Mouse (Mus musculus): Measurements from ENCODE around the gene Kti12. TPM values are rescaled to one million over a fixed set of nuclear protein-coding genes. Genes with fewer than 3 reads are reported as not detected.

Kti12 gene
- polyA plus RNA-seq, 1 experiment from 2014 or later, result 53.2 TPM

DNA sequence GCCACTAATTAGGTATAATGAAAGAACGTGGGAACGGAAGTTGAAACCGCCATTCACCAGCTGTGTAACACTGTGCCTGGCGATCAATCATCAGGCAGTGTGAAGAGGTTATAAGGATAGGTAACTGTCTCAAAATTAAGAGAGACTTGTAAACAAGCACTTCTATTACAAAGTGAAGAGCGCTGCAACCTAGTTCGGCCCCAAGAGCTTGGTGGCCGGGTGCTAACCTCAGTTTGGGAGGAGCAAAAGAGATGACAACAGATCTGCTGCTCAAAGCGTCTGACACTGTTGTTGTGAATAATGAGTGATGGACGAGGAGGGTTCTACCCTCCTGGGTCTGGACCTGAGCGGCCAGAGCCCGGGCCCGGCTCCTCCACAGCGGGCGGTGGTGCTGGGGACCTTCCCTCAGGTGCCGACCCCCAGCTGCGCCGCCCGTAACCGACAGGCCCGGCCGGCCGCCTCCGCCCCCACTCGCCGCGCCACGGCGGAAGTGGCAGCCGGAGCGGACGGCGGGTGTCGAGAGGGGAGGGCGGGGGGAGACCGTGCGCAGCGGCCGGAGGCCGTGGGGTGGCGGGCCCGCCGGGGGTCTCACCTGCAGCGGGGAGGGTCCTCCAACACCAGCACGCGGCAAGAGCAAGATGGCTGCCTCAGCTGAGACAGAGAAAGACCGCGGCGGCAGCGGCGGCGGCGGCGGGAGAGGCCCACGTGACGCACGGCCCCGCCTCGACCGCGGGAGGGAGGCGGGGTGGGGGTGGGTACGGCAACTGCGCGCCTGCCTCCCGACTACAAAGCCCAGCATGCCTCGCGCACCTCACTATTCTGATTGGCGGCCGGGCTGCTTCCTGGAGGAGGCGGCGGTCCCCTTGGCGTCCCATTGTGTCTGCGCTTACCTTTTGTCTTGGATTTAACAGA is 14.4 kb upstream of the Kti12 start, which contains the start of gene Btf3l4:
Gene Btf3l4 (minus strand): TSS at position 699 of the 912 bp plus-strand sequence.
- peak within 1 kb of the TSS; percentile 97 for H3K9ac ChIP-seq (ENCODE audit: low read depth, low read length)
- peaks cover 23% of the 10 kb centered on the region for H3K4me1 ChIP-seq (ENCODE audit: control insufficient read depth, insufficient read depth, low read length)
- peaks cover 3% of the 10 kb centered on the region; the same call in 1 of the 2 replicates for H3K36me3 ChIP-seq (ENCODE audit: control insufficient read depth, insufficient read depth, low read length)
- peak within 1 kb of the TSS; percentile 91 for H3K4me3 ChIP-seq (ENCODE audit: low read length)
- no peaks in the 10 kb centered on the region for H3K27me3 ChIP-seq (replicated peaks; ENCODE audit: control insufficient read depth, insufficient read depth, low read length)
- WGBS, result under 1% methylated on average over 61 of the region's 73 CpGs
- H3K4me2 ChIP-seq (ENCODE audit: low read depth, low read length), result peak within 1 kb of the TSS; percentile 68
- peak; percentile 94 for ATAC-seq
- H3K27ac ChIP-seq (ENCODE audit: low read length), result peak within 1 kb of the TSS; percentile 99
- no peaks in the 10 kb centered on the region for H3K9me3 ChIP-seq (ENCODE audit: control insufficient read depth, low read length)

DNA sequence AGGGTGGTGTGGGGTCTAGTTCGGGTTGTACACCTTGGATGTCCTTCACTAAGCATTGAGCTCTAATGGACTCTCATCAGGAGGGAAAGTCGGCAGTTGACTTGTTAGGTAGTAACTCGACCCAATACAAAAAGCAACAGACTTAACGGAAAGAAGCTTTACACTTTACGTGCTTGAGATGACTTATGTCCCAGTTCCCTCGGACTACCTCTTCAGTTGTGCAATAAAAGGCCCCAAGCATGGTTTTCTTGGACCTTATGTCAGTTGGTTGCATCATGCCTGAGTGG is 13.8 kb upstream of the Kti12 start:
- Histone ChIP-seq H3K4me2 (ENCODE audit: low read depth, low read length) (peak overlapping the region; percentile 68), H3K4me1 (ENCODE audit: control insufficient read depth, insufficient read depth, low read length) (peaks cover 25% of the 10 kb centered on the region), H3K9me3 (ENCODE audit: control insufficient read depth, low read length) (no peaks in the 10 kb centered on the region), H3K27me3 (replicated peaks; ENCODE audit: control insufficient read depth, insufficient read depth, low read length) (no peaks in the 10 kb centered on the region), H3K9ac (ENCODE audit: low read depth, low read length) (peak overlapping the region; percentile 97), H3K36me3 (ENCODE audit: control insufficient read depth, insufficient read depth, low read length) (peaks cover 3% of the 10 kb centered on the region; the same call in 1 of the 2 replicates), H3K27ac (ENCODE audit: low read length) (peak overlapping the region; percentile 99), H3K4me3 (ENCODE audit: low read length) (peak overlapping the region; percentile 91)
- WGBS, result under 1% methylated on average over 6 of the region's 6 CpGs
- ATAC-seq, result no peak

DNA sequence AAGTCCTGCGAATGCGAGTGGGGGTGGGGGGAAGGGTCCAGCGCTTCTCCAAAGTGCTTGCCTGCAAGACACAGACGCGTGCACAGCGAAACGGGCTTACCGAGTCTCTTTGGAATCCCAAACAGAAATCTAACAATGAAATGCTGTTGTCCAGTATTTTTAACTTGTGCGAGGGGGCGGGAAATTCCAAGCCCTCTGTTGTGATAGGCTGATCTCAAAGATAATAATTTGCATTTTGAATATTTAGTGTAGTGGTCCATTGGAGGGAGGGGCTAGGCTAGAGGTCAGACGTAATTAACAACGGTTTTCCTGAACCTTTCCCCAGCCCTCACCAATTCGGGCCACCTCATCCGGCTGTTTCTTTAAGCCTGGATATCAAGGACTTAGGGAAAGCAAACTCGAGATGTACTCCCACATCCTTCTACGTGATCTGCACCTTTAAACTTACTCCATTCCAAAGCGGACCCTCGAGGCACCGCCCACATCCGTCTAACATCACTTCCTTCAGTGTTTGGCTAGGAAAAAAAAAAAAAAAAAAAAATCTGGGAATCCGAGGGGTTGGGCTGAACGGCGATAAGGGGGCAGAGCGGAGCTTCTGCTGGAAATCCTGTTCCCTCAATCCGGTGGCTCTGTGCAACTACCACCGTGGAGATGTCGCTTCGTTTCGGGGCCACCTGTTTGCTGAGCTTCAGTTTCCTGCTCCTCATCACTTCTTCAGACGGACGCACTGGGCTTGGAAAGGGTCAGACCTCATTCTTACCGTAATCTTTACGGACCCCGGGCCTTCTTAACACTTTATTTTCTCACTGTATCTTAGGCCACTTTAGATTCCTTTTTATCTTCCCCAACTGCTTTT is 13.2 kb upstream of the Kti12 start, which contains the start of gene Txndc12:
Gene Txndc12 (plus strand): TSS at position 487 of the 856 bp plus-strand sequence.
- peaks cover 25% of the 10 kb centered on the region for H3K4me1 ChIP-seq (ENCODE audit: control insufficient read depth, insufficient read depth, low read length)
- H3K9ac ChIP-seq (ENCODE audit: low read depth, low read length), result peak within 1 kb of the TSS; percentile 97
- peak within 1 kb of the TSS; percentile 91 for H3K4me3 ChIP-seq (ENCODE audit: low read length)
- ATAC-seq, result peak; percentile 81
- WGBS, result under 1% methylated on average over 34 of the region's 34 CpGs
- peak within 1 kb of the TSS; percentile 84 for H3K4me2 ChIP-seq (ENCODE audit: low read depth, low read length)
- H3K36me3 ChIP-seq (ENCODE audit: control insufficient read depth, insufficient read depth, low read length), result no peaks in the 10 kb centered on the region
- H3K27me3 ChIP-seq (replicated peaks; ENCODE audit: control insufficient read depth, insufficient read depth, low read length), result no peaks in the 10 kb centered on the region
- H3K27ac ChIP-seq (ENCODE audit: low read length), result peak within 1 kb of the TSS; percentile 99
- H3K9me3 ChIP-seq (ENCODE audit: control insufficient read depth, low read length), result no peaks in the 10 kb centered on the region

DNA sequence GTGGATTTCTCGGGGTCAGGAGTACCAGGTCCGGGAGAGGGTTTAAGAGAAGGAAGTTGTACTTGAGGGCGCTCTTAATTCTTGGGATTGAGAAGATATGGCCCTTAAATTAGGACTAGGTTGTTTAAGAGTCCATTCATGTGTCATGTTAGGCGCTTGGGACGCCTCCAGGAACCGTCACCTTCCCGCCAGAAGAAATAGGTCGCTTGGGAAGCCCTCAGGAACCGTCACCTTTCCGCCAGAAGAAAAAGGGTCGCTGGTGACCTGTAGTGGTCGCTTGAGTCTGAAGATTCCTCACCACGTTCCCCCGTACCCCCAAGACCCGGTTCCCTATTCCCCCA is 12.6 kb upstream of the Kti12 start:
- peak overlapping the region; percentile 91 for H3K4me3 ChIP-seq (ENCODE audit: low read length)
- under 1% methylated on average over 15 of the region's 15 CpGs for WGBS
- no peak for ATAC-seq

DNA sequence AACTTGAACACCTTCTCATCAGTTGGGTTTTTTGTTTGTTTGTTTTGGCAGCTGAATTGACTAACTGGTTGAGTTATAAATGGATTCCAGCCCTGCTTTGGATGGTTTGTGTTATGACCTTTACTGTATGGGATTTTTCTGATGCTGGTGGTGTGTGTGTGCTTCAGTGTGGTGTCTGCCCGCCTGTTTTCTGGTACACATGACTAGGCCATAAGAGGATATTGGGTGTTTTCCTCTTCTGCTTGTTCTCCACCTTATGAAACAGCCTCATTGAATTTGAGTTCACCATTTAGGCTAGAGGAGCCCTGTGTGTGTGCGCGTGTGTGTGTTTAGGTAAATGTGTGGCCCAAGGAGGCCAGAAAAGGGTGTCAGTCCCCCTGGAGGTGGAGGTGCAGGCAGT is 12.1 kb upstream of the Kti12 start:
- Histone ChIP-seq H3K36me3 (ENCODE audit: control insufficient read depth, insufficient read depth, low read length) (no peaks in the 10 kb centered on the region), H3K9ac (ENCODE audit: low read depth, low read length) (peak overlapping the region; percentile 97), H3K9me3 (ENCODE audit: control insufficient read depth, low read length) (no peaks in the 10 kb centered on the region), H3K27me3 (replicated peaks; ENCODE audit: control insufficient read depth, insufficient read depth, low read length) (no peaks in the 10 kb centered on the region), H3K4me2 (ENCODE audit: low read depth, low read length) (peak overlapping the region; percentile 84), H3K4me3 (ENCODE audit: low read length) (peak overlapping the region; percentile 91), H3K4me1 (ENCODE audit: control insufficient read depth, insufficient read depth, low read length) (peaks cover 25% of the 10 kb centered on the region), H3K27ac (ENCODE audit: low read length) (peak overlapping the region; percentile 99)
- WGBS, result 48% methylated on average over 3 of the region's 3 CpGs
- ATAC-seq, result no peak

More for the DNA sequence above, 12.6 kb upstream of the Kti12 start:
- Histone ChIP-seq H3K9ac (ENCODE audit: low read depth, low read length) (peak overlapping the region; percentile 97), H3K27me3 (replicated peaks; ENCODE audit: control insufficient read depth, insufficient read depth, low read length) (no peaks in the 10 kb centered on the region), H3K27ac (ENCODE audit: low read length) (peak overlapping the region; percentile 99), H3K9me3 (ENCODE audit: control insufficient read depth, low read length) (no peaks in the 10 kb centered on the region), H3K4me2 (ENCODE audit: low read depth, low read length) (peak overlapping the region; percentile 84), H3K4me1 (ENCODE audit: control insufficient read depth, insufficient read depth, low read length) (peaks cover 25% of the 10 kb centered on the region), H3K36me3 (ENCODE audit: control insufficient read depth, insufficient read depth, low read length) (no peaks in the 10 kb centered on the region)

DNA sequence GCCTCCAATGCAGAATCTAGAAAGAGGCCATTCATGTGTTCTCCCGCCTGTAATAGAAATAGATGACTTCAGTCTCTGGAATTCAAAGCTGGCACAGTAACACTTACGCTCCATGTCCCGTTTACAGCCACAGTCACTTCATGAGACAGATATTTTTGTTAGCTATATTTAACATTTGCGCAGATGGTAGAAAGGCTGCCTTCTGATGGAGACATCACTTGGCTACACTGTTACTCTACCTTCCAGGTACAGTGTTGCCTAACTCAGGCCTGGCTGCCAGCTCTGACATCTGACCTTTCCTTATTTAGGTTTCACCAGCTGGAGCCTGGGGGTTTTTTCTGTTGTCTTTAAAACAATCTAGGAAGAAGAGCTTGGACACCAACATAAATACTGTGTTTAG is 9.6 kb upstream of the Kti12 start:
- whole genome bisulfite sequencing, result 70% methylated on average over 4 of the region's 4 CpGs
- Histone ChIP-seq H3K4me1 (ENCODE audit: control insufficient read depth, insufficient read depth, low read length) (peaks cover 15% of the 10 kb centered on the region), H3K4me2 (ENCODE audit: low read depth, low read length) (no peak overlapping the region), H3K9me3 (ENCODE audit: control insufficient read depth, low read length) (no peaks in the 10 kb centered on the region), H3K36me3 (ENCODE audit: control insufficient read depth, insufficient read depth, low read length) (no peaks in the 10 kb centered on the region), H3K27me3 (replicated peaks; ENCODE audit: control insufficient read depth, insufficient read depth, low read length) (no peaks in the 10 kb centered on the region), H3K27ac (ENCODE audit: low read length) (no peak overlapping the region), H3K9ac (ENCODE audit: low read depth, low read length) (peak overlapping the region; percentile 1; the same call in 1 of the 2 replicates), H3K4me3 (ENCODE audit: low read length) (no peak overlapping the region)
- no peak for ATAC-seq

DNA sequence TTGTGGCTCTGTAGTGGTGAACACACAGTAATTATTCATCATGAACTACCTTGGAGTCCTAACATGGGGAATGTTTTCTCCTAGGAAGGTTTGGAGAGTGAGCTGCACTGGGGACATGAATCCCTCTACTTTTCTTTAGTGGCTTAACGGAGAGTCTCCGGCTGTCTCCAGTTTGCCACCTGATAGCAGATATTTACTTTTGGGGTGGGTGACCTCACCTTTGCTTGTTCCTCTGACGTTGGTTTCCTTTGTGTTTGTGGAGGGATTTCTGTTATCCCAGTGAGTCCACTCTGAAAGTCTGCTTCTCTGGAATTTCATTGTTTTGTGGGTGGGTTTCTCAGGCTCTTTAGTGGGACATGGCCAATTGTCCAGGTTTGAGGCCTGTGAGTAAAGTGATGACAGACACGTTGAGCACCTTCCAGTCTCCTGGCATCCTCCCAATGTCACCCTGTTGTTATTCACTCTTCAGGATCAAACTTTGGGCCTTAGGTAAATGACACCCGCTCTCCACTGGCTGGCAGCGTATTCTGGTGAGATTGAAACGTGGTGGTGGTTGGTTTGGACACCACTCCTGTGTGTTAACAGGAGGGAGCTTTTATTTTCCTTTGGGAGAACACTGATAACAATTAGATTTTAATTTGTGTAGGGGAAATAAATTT is 5.5 kb upstream of the Kti12 start:
- Histone ChIP-seq H3K36me3 (ENCODE audit: control insufficient read depth, insufficient read depth, low read length) (no peaks in the 10 kb centered on the region), H3K27me3 (replicated peaks; ENCODE audit: control insufficient read depth, insufficient read depth, low read length) (no peaks in the 10 kb centered on the region), H3K9me3 (ENCODE audit: control insufficient read depth, low read length) (no peaks in the 10 kb centered on the region), H3K4me3 (ENCODE audit: low read length) (no peak overlapping the region), H3K27ac (ENCODE audit: low read length) (no peak overlapping the region), H3K9ac (ENCODE audit: low read depth, low read length) (no peak overlapping the region), H3K4me2 (ENCODE audit: low read depth, low read length) (no peak overlapping the region), H3K4me1 (ENCODE audit: control insufficient read depth, insufficient read depth, low read length) (0 out of 2 replicates have a peak, but pooled peaks cover 6% of the 10 kb centered on the region)
- no peak; the same call in 1 of the 2 replicates for ATAC-seq
- WGBS, result 62% methylated on average over 7 of the region's 7 CpGs

DNA sequence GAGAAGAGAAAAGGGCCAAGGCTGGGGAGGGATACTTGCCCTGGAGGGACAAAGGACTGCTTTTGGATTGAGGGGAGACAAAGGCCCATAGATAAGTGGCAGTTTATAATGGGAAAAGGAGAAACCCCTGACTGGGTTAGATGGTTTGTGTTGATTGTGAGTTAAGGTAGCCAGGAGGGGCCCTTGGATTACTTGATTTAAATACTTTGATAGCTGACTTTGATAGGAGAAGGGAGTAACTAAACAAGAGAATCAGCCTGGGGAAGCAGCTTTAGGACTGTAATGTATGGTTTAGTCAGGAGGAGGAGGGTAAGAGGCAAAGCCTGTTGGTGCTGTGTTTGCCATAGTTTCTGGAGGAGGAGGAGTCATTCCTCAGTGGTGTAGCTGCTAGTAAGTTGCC is 4.2 kb upstream of the Kti12 start:
- ATAC-seq, result no peak
- H3K4me3 ChIP-seq (ENCODE audit: low read length), result no peak overlapping the region

More for the DNA sequence above, 4.2 kb upstream of the Kti12 start:
- 0 out of 2 replicates have a peak, but pooled peaks cover under 1% of the 10 kb centered on the region for H3K4me1 ChIP-seq (ENCODE audit: control insufficient read depth, insufficient read depth, low read length)
- H3K27me3 ChIP-seq (replicated peaks; ENCODE audit: control insufficient read depth, insufficient read depth, low read length), result no peaks in the 10 kb centered on the region
- no peak overlapping the region for H3K4me2 ChIP-seq (ENCODE audit: low read depth, low read length)
- H3K9me3 ChIP-seq (ENCODE audit: control insufficient read depth, low read length), result no peaks in the 10 kb centered on the region
- no peaks in the 10 kb centered on the region for H3K36me3 ChIP-seq (ENCODE audit: control insufficient read depth, insufficient read depth, low read length)
- no peak overlapping the region for H3K27ac ChIP-seq (ENCODE audit: low read length)
- no peak overlapping the region for H3K9ac ChIP-seq (ENCODE audit: low read depth, low read length)
